Mouse (Mus musculus) gastrocnemius, postnatal 4 days (tissue): Measurements from ENCODE around the gene Atp6ap1. TPM values are rescaled to one million over a fixed set of nuclear protein-coding genes. Genes with fewer than 3 reads are reported as not detected.
A peak's percentile ranks its signal among the peaks of the same experiment; 100 is the strongest.

Experiments used
- DNase-seq, 2 experiments: peaks; one replicate each; pipeline ENCODE4 v3.0.0; 2021 to 2022; ENCODE audit warnings: low spot score in 2 of 2, mixed read lengths in 2 of 2
- microRNA-seq: library from miRNA; unstranded; fragments of <30 nt; microRNA quantifications from one replicate; pipeline ENCODE4 v1.2.0, GENCODE M21; 2021
- total RNA-seq, 2 experiments: library from RNA; stranded (reverse); gene quantifications; 2 replicates each; pipeline ENCODE4 v1.2.3; 2021

Gene Atp6ap1
- total RNA-seq, 2 experiments from 2014 or later = 81.3 to 82.2 TPM

GRCm38 (mm10) chrX:74298348-74298747, 1.5 kb downstream of the Atp6ap1 start:
- no peak for DNase-seq

- no peak for DNase-seq
Observed at GRCm38 (mm10) chrX:74299721-74300120, 2.8 kb downstream of the Atp6ap1 start.

- peak; percentile 28 to 63 for DNase-seq
Observed at GRCm38 (mm10) chrX:74304867-74305700, 8.2 kb downstream of the Atp6ap1 start, which contains the start of gene Gdi1. Gene Gdi1, plus strand, starts transcription at chrX:74304998.

GRCm38 (mm10) chrX:74312540-74313464, 15.9 kb downstream of the Atp6ap1 start, which contains the start of gene Fam50a:
Gene Fam50a, plus strand, starts transcription at chrX:74313033.
- peak; percentile 72 to 86 for DNase-seq

- DNase-seq = peak; percentile 50 to 71
Observed at GRCm38 (mm10) chrX:74328725-74329161, 31.8 kb downstream of the Atp6ap1 start, which contains the start of gene Plxna3. Gene Plxna3, plus strand, starts transcription at chrX:74329066.

GRCm38 (mm10) chrX:74329215-74329671, 32.3 kb downstream of the Atp6ap1 start:
- no peak for DNase-seq

- DNase-seq = no peak
Observed at GRCm38 (mm10) chrX:74330166-74330930, 33.5 kb downstream of the Atp6ap1 start.

- DNase-seq = no peak
Observed at GRCm38 (mm10) chrX:74352645-74353466, 56.0 kb downstream of the Atp6ap1 start.

GRCm38 (mm10) chrX:74353467-74353770, 56.5 kb downstream of the Atp6ap1 start, which contains the start of gene Lage3:
Gene Lage3, minus strand, starts transcription at chrX:74353618.
- peak; percentile 53 to 77 for DNase-seq

Small RNA genes lying within 50 kb of the gene (microRNA-seq; reads per million reads assigned to microRNA genes)
- gene Mir7091 (3.8 reads per million, percentile 13 among the genes with 10 or more reads in this experiment), gene Mir7092 (not detected)

Other genes starting within 250 kb of the Atp6ap1 start
- gene Opn1mw, start 169.6 kb upstream of the Atp6ap1 start, total RNA-seq = not detected
- gene Mecp2, start 161.7 kb upstream of the Atp6ap1 start, total RNA-seq = 10 to 100 TPM; 45.4 to 48.7 TPM
- not detected for gene Tex28, start 129.3 kb upstream of the Atp6ap1 start, total RNA-seq
- gene Tktl1, start 119.8 kb upstream of the Atp6ap1 start, total RNA-seq = not detected
- gene Flna, start 47.3 kb upstream of the Atp6ap1 start, total RNA-seq = 100 to 1,000 TPM; 265 to 281 TPM
- gene Emd, start 42.4 kb upstream of the Atp6ap1 start, total RNA-seq = 10 to 100 TPM; 31.2 to 34.0 TPM
- gene Rpl10, start 26.3 kb upstream of the Atp6ap1 start, total RNA-seq = 100 to 1,000 TPM; 263 to 305 TPM
- gene Taz, start 15.2 kb upstream of the Atp6ap1 start, total RNA-seq = 10 to 100 TPM; 54.9 to 66.2 TPM
- gene Dnase1l1, start 14.8 kb upstream of the Atp6ap1 start, total RNA-seq = 10 to 100 TPM; 53.1 to 55.1 TPM
- gene Gdi1, start 7.9 kb downstream of the Atp6ap1 start, total RNA-seq = 10 to 100 TPM; 63.4 to 74.2 TPM
- 10 to 100 TPM; 40.2 to 45.1 TPM for gene Fam50a, start 15.9 kb downstream of the Atp6ap1 start, total RNA-seq
- 10 to 100 TPM in 1 of 2 experiments, 1 to 10 TPM in 1; 9.9 to 10.2 TPM for gene Plxna3, start 32.0 kb downstream of the Atp6ap1 start, total RNA-seq
- 10 to 100 TPM; 39.8 to 48.0 TPM for gene Lage3, start 56.5 kb downstream of the Atp6ap1 start, total RNA-seq
- 10 to 100 TPM; 46.4 to 50.2 TPM for gene Ubl4a, start 76.1 kb downstream of the Atp6ap1 start, total RNA-seq
- 1 to 10 TPM; 5.5 to 6.7 TPM for gene Slc10a3, start 76.3 kb downstream of the Atp6ap1 start, total RNA-seq
- 10 to 100 TPM; 20.7 to 26.2 TPM for gene Fam3a, start 96.2 kb downstream of the Atp6ap1 start, total RNA-seq
- gene Ikbkg, start 96.2 kb downstream of the Atp6ap1 start, total RNA-seq = 10 to 100 TPM; 35.2 to 39.4 TPM
- gene G6pdx, start 132.1 kb downstream of the Atp6ap1 start, total RNA-seq = 10 to 100 TPM; 14.0 to 16.2 TPM
- not detected for gene Gm6880, start 184.3 kb downstream of the Atp6ap1 start, total RNA-seq